Mouse (Mus musculus) E14TG2a.4 (cell line): ENCODE data around the gene Gnaz.
A peak's percentile ranks its signal among the peaks of the same experiment; 100 is the strongest.

Experiments
- H3K27me3 ChIP-seq: 2 replicates; pipeline ENCODE4 v1.6.1; 2014; ENCODE audit warnings: low read length, control low read depth; ENCODE audit not compliant: insufficient read depth
- H3K36me3 ChIP-seq: 2 replicates; pipeline ENCODE4 v1.6.1; 2014; ENCODE audit warnings: low read length, control low read depth; ENCODE audit not compliant: insufficient read depth
- H3K4me1 ChIP-seq: replicated peaks from 2 replicates; pipeline ENCODE4 v1.6.1; 2014; ENCODE audit warnings: low read depth, low read length, control low read depth
- H3K4me3 ChIP-seq: replicated peaks from 2 replicates; pipeline ENCODE4 v1.5.1; 2014; ENCODE audit warnings: mild to moderate bottlenecking, low read length
- H3K9me3 ChIP-seq: 2 replicates; pipeline ENCODE4 v1.6.1; 2014; ENCODE audit warnings: low read length, control low read depth
- CTCF ChIP-seq: conservative IDR thresholded peaks from 2 replicates; pipeline ENCODE4 v1.5.1; 2014; ENCODE audit warnings: low read length
- NANOG ChIP-seq: IDR thresholded peaks from 2 replicates; pipeline ENCODE4 v1.6.1; 2014; ENCODE audit warnings: borderline replicate concordance, low read length, mixed read lengths
- POU5F1 ChIP-seq: IDR thresholded peaks from 2 replicates; pipeline ENCODE4 v1.6.1; 2014; ENCODE audit warnings: low read length, borderline replicate concordance

The Gnaz gene

DNA sequence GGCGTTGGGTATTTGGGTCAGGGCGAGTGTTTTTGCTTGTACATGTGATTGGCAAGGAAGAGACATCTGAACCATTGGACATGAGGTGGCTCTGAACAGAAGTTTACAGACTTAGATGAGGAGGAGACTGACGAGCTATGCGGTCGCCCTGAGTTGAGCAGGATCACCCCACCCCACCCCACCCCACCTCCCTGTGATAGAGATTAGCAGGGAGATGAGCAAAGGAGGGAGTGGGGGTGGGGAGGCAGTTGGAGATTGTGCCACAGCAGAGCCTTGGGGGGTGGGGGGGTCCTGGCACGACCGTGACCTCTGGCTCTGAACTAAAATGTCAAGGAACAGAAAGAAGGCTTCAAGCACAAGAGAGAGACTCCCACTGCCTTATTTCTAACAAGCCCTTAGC lies 9.5 kb downstream of the Gnaz start:
- Histone ChIP-seq H3K4me3 (no peak overlapping the region), H3K27me3 (peaks cover 24% of the 10 kb centered on the region), H3K36me3 (no peaks in the 10 kb centered on the region), H3K9me3 (no peaks in the 10 kb centered on the region), H3K4me1 (peaks cover 12% of the 10 kb centered on the region)
- TF ChIP-seq CTCF (no peak), POU5F1 (no peak)

DNA sequence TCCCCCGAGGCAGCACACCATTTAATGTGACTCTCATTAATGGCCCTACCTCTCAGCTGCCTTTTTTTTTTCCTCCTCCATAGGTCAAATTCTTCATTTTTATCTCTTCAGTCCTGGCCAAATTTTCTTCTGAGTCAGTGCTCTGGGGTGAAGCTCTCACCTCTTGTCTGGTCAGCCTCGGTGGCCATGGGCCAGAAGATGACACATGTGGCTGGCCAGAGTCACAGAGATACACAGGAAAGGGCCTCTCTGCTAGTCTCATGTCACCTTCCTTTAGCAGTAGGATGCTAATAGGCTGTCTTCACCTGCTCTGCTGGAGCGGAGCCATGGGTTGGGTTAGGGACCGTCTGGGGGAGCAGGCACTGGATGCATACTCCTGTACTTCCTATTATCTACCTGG lies 11.1 kb downstream of the Gnaz start:
- Histone ChIP-seq H3K4me3 (no peak overlapping the region), H3K27me3 (peaks cover 18% of the 10 kb centered on the region; the same call in 1 of the 2 replicates), H3K36me3 (no peaks in the 10 kb centered on the region), H3K9me3 (no peaks in the 10 kb centered on the region), H3K4me1 (peaks cover 6% of the 10 kb centered on the region)
- no peak for TF ChIP-seq POU5F1
- TF ChIP-seq CTCF, result no peak
- no peak for TF ChIP-seq NANOG

DNA sequence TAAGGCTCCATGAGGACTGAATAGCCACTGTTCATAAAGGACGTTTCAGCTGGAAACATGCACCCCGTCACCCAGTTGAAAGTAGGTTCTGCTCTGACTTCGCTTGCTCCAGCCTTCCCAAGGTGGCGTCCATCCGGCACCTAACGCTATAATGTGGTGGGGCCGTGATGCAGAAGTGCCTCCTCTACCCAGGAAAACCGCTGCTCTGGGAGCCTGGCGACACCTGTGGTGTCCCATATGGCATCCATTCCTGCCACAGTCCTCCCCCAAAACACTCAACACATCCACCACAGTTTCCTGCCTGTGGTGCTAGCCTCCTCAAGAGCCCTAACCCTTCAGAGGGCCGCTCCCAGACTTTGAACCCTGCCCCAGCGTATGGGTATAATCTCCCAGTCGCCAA lies 14.2 kb downstream of the Gnaz start:
- Histone ChIP-seq H3K4me3 (no peak overlapping the region), H3K9me3 (no peaks in the 10 kb centered on the region), H3K27me3 (peaks cover 20% of the 10 kb centered on the region; the same call in 1 of the 2 replicates), H3K36me3 (no peaks in the 10 kb centered on the region), H3K4me1 (no peaks in the 10 kb centered on the region)
- no peak for TF ChIP-seq POU5F1
- no peak for TF ChIP-seq NANOG
- TF ChIP-seq CTCF, result no peak

GRCm38 (mm10) chr10:74983176-74983575 lies 16.2 kb downstream of the Gnaz start:
- H3K4me3 ChIP-seq, result no peak overlapping the region
- no peaks in the 10 kb centered on the region for H3K9me3 ChIP-seq
- no peak for TF ChIP-seq CTCF
- peaks cover 20% of the 10 kb centered on the region; the same call in 1 of the 2 replicates for H3K27me3 ChIP-seq
- H3K4me1 ChIP-seq, result no peaks in the 10 kb centered on the region; the same call in 1 of the 2 replicates
- no peaks in the 10 kb centered on the region for H3K36me3 ChIP-seq

- Histone ChIP-seq H3K9me3 (no peaks in the 10 kb centered on the region), H3K27me3 (peaks cover 39% of the 10 kb centered on the region), H3K36me3 (peaks cover 12% of the 10 kb centered on the region), H3K4me3 (no peak overlapping the region), H3K4me1 (peaks cover 19% of the 10 kb centered on the region)
- TF ChIP-seq POU5F1, result no peak
- no peak for TF ChIP-seq NANOG
- no peak for TF ChIP-seq CTCF
These were observed 20.9 kb downstream of the Gnaz start for GRCm38 (mm10) chr10:74987698-74988470.

GRCm38 (mm10) chr10:74989814-74990213 lies 22.8 kb downstream of the Gnaz start:
- peaks cover 19% of the 10 kb centered on the region for H3K4me1 ChIP-seq
- H3K4me3 ChIP-seq, result no peak overlapping the region
- peaks cover 51% of the 10 kb centered on the region for H3K27me3 ChIP-seq
- no peak for TF ChIP-seq POU5F1
- TF ChIP-seq CTCF, result no peak
- no peak for TF ChIP-seq NANOG
- no peaks in the 10 kb centered on the region for H3K9me3 ChIP-seq
- H3K36me3 ChIP-seq, result peaks cover 12% of the 10 kb centered on the region

DNA sequence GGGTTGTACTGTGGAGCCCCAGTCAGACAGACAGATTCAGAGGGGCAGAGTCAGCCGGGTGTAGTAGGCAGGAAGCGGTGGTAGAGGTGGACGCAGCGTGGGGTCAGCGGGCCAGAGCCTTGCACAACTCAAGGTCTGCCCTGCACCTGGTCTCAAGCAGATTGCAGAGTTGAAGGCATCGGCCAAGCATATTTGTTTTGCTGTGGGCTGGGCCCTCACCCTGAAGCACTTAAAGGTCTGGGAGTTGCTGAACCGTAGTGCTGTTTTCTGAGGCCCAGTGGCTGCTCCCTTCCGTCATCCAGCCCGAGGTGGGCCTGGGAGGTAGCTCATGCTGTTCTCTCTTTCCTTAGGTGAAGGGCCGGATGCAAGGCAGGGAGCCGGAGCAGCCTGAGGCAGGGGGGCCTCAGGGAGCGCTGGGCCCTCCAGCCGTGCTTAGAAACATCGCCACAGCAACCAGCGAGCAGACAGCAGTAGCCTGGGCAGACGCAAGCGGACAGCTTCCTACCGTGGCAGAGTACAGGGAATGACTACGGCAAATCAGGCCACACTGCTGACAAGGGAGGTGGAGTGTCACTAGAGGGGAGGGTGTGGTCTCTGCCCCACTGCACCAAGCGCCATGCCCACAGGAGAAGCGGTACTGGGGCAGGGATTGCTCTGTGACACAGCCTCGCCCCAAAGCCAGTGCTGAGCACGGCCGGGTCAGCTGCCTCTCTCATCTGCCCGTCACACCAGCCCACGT lies 23.8 kb downstream of the Gnaz start:
- no peak for TF ChIP-seq NANOG
- TF ChIP-seq POU5F1, result no peak
- TF ChIP-seq CTCF, result no peak
- H3K9me3 ChIP-seq, result no peaks in the 10 kb centered on the region

DNA sequence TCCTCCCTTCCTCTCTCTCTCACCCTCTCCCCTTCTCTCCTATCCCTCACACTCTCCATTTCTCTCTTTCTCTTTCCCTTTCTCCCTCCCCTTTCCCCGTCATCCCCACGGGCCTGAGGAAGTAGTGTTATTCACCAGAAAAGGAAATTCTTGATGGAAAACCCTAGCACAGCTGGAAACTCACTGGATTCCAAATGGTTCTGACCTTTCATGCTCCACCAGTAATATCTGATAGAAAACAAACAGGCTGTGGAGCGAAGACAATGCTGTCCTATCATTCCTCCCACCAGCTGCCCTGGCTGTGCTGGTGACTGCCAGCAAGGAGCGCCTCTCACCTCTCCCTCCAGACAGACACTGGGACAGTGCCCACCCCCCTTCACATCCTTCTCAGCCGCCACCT lies 27.9 kb downstream of the Gnaz start:
- Histone ChIP-seq H3K36me3 (peaks cover 12% of the 10 kb centered on the region), H3K4me1 (peaks cover 30% of the 10 kb centered on the region), H3K27me3 (peaks cover 60% of the 10 kb centered on the region), H3K9me3 (no peaks in the 10 kb centered on the region), H3K4me3 (no peak overlapping the region)
- TF ChIP-seq POU5F1 (no peak), CTCF (no peak), NANOG (no peak)

More for the DNA sequence above, 23.8 kb downstream of the Gnaz start:
- Histone ChIP-seq H3K36me3 (peaks cover 12% of the 10 kb centered on the region), H3K4me1 (peaks cover 28% of the 10 kb centered on the region), H3K27me3 (peaks cover 53% of the 10 kb centered on the region), H3K4me3 (peak overlapping the region; percentile 68)

- TF ChIP-seq CTCF (no peak), POU5F1 (no peak), NANOG (no peak)
- Histone ChIP-seq H3K27me3 (peaks cover 57% of the 10 kb centered on the region), H3K4me1 (peaks cover 27% of the 10 kb centered on the region), H3K9me3 (no peaks in the 10 kb centered on the region), H3K36me3 (peaks cover 12% of the 10 kb centered on the region), H3K4me3 (no peak overlapping the region)
These were observed 28.4 kb downstream of the Gnaz start for GRCm38 (mm10) chr10:74995377-74995776.
